8 mouse cellular contexts compared by ENCODE assay signal in the genomic region with DNA sequence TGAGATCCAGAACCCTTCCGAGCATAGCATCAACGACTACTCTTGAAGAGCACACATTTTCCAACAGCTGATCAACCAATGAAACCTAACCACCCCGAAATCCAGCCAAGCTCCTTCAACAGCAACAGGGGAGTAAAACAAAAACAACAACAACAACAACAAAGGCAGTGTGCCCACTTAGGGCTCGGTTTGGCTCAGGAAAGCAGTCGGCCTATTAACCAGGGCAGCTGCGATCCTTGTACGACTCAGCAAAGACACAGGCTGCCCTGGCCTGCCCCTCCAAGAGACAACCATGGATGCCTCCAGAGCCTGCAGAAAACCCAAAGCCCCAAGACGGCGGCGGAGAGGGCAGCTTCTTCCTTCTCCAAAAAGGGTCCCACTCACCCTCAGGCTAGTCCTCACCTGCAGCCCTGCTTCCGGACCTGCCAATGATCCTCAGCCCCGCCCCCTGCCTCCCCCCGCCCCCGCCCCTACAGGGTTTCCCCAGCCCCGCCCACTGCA. TPM values are rescaled to one million over a fixed set of nuclear protein-coding genes. Genes with fewer than 3 reads are reported as not detected.
A peak's percentile ranks its signal among the peaks of the same experiment; 100 is the strongest.
DNase-seq lines count a peak whose midpoint lies in the region; ATAC-seq and TF ChIP-seq lines count a peak whose summit lies in the region.

No protein-coding gene starts in this region.

- H3K4me3 ChIP-seq in kidney, adult 2 months (ENCODE audit: insufficient read depth, low read depth, low read length): peak overlapping the region; percentile 99
- H3K4me3 ChIP-seq in MEL (ENCODE audit: control insufficient read depth in 1 of 2, insufficient read depth in 1 of 2, low read depth in 2 of 2, low read length in 2 of 2): peak overlapping the region; percentile 60 to 61
- H3K4me3 ChIP-seq in liver, embryonic 16.5 days (ENCODE audit: low read depth, low read length): peak overlapping the region; percentile 72

- H3K36me3 ChIP-seq in kidney, adult 2 months (ENCODE audit: control insufficient read depth, insufficient read depth, low read length): no peaks in the 10 kb centered on the region
- no peaks in the 10 kb centered on the region; a peak in 1 of 4 replicates for H3K36me3 ChIP-seq in MEL (ENCODE audit: control insufficient read depth in 1 of 2, insufficient read depth in 2 of 2, low read length in 2 of 2)
- H3K36me3 ChIP-seq in liver, embryonic 16.5 days (ENCODE audit: control insufficient read depth, insufficient read depth): no peaks in the 10 kb centered on the region

- no peaks in the 10 kb centered on the region for H3K79me2 ChIP-seq in MEL (ENCODE audit: control insufficient read depth, insufficient read depth, low read length, poor library complexity)

- peak overlapping the region; percentile 50 for H3K9ac ChIP-seq in MEL (ENCODE audit: control insufficient read depth, low read depth, low read length, poor library complexity, severe bottlenecking)
- peak overlapping the region; percentile 12; the same call in 1 of the 2 replicates for H3K9ac ChIP-seq in liver, embryonic 16.5 days (ENCODE audit: low read depth, low read length)

- H3K4me2 ChIP-seq in liver, embryonic 16.5 days (ENCODE audit: low read depth, low read length): peak overlapping the region; percentile 86

- no peak for TF ChIP-seq CTCF in kidney, adult 2 months (conservative IDR thresholded peaks at IDR 0.05; ENCODE audit: insufficient read depth, insufficient read length, low read depth, low read length)
- no peak for TF ChIP-seq CTCF in MEL (IDR thresholded peaks at IDR 0.05 in 2 of 3, conservative IDR thresholded peaks at IDR 0.05 in 1 of 3; ENCODE audit: control insufficient read depth in 1 of 3, insufficient read depth in 1 of 3, low read depth in 2 of 3, low read length in 3 of 3, poor library complexity in 1 of 3, severe bottlenecking in 1 of 3)

- TF ChIP-seq EP300 in MEL (IDR thresholded peaks at IDR 0.05; ENCODE audit: low read depth in 1 of 2, low read length in 2 of 2): no peak

- DNase-seq in kidney, adult 2 months: no peak
- no peak for DNase-seq in kidney, adult 8-10 months
- DNase-seq in MEL (ENCODE audit: low read depth, low spot score): peak; percentile 43
- DNase-seq in adrenal gland, postnatal 4 days (ENCODE audit: low spot score in 2 of 2): no peak
- DNase-seq in gastrocnemius, adult 8-10 months (ENCODE audit: low spot score in 2 of 2): no peak
- no peak for DNase-seq in thymus, postnatal 25 days

- ATAC-seq in granulocyte monocyte progenitor cell, adult 5-6 weeks (replicated peaks; ENCODE audit: poor library complexity, severe bottlenecking): 0 out of 2 replicates have a peak, but pooled peaks have one; percentile 0
- ATAC-seq in liver, embryonic 16.5 days (ENCODE audit: low read depth): no peak; the same call in 1 of the 2 replicates

- no peaks in the 10 kb centered on the region for H3K9me3 ChIP-seq in MEL (replicated peaks; ENCODE audit: insufficient read depth, low read length)
- no peaks in the 10 kb centered on the region for H3K9me3 ChIP-seq in liver, embryonic 16.5 days (replicated peaks; ENCODE audit: control insufficient read depth, low read length)

- 13% methylated on average over 15 of the region's 15 CpGs for WGBS in kidney, adult 2 months
- 11% methylated on average over 15 of the region's 15 CpGs for WGBS in liver, embryonic 16.5 days (ENCODE audit: insufficient replicate concordance)

- no peaks in the 10 kb centered on the region for H3K27me3 ChIP-seq in kidney, adult 2 months (replicated peaks; ENCODE audit: control insufficient read depth, insufficient read depth, low read length)
- no peaks in the 10 kb centered on the region; a peak in 1 of 4 replicates for H3K27me3 ChIP-seq in MEL (ENCODE audit: control insufficient read depth in 1 of 2, insufficient read depth in 2 of 2, low read length in 2 of 2)
- H3K27me3 ChIP-seq in liver, embryonic 16.5 days (ENCODE audit: control insufficient read depth, insufficient read depth, low read depth, low read length): no peaks in the 10 kb centered on the region

- no peak for TF ChIP-seq POLR2A in kidney, adult 2 months (IDR thresholded peaks at IDR 0.05; ENCODE audit: low read depth, low read length)
- TF ChIP-seq POLR2A in MEL (IDR thresholded peaks at IDR 0.05; ENCODE audit: control insufficient read depth in 1 of 2, insufficient read depth in 1 of 2, low read depth in 1 of 2, low read length in 2 of 2, poor library complexity in 1 of 2): no peak

- peak overlapping the region; percentile 31; the same call in 1 of the 2 replicates for H3K27ac ChIP-seq in kidney, adult 2 months (ENCODE audit: insufficient read depth, low read depth, low read length)
- no peak overlapping the region for H3K27ac ChIP-seq in MEL (ENCODE audit: control insufficient read depth, low read depth, low read length)
- no peak overlapping the region for H3K27ac ChIP-seq in liver, embryonic 16.5 days (ENCODE audit: low read length)

- peaks cover 16% of the 10 kb centered on the region for H3K4me1 ChIP-seq in kidney, adult 2 months (ENCODE audit: control insufficient read depth, insufficient read depth, low read length)
- peaks cover 0 to 3% of the 10 kb centered on the region in 2 experiments; a peak in 1 of 4 replicates for H3K4me1 ChIP-seq in MEL (ENCODE audit: control insufficient read depth in 1 of 2, insufficient read depth in 2 of 2, low read length in 2 of 2)
- H3K4me1 ChIP-seq in liver, embryonic 16.5 days (ENCODE audit: control insufficient read depth, low read depth, low read length): peaks cover 4% of the 10 kb centered on the region

- no peak for TF ChIP-seq RAD21 in MEL (IDR thresholded peaks at IDR 0.05; ENCODE audit: low read depth, low read length)

TF ChIP-seq in MEL, 35 proteins besides CTCF, POLR2A, EP300 and RAD21:
- TF ChIP-seq TCF12 (IDR thresholded peaks at IDR 0.05; ENCODE audit: low read depth, low read length) (no peak), GATA1 (IDR thresholded peaks at IDR 0.05; ENCODE audit: low read depth, low read length) (no peak), MAZ (IDR thresholded peaks at IDR 0.05; ENCODE audit: low read depth, low read length) (no peak), KAT2A (conservative IDR thresholded peaks at IDR 0.05; ENCODE audit: low read depth, low read length) (no peak), E2F4 (IDR thresholded peaks at IDR 0.05; ENCODE audit: borderline replicate concordance, low read depth, low read length) (no peak)

RNA-seq across cellular contexts. Expression of gene Ralgps1, which starts 1.0 kb away (rescaled TPM):
- polyA plus RNA-seq in kidney, adult 2 months (2012; rRNA removed): 4.9 and 5.6 TPM in 2 replicates
- total RNA-seq in MEL (2012; rRNA removed): 0.89 and 1.1 TPM in 2 replicates
- polyA plus RNA-seq in MEL (2012; ENCODE audit: insufficient read depth in 1 of 2, insufficient read length in 2 of 2, low read depth in 1 of 2, low replicate concordance in 2 of 2, missing spikeins in 1 of 2): 1 to 10 TPM in 1 of 2 experiments, not detected in 1; 2.6 TPM
- 3.5 and 3.7 TPM in 2 replicates for total RNA-seq in granulocyte monocyte progenitor cell, adult 5-6 weeks (2014; fragmentation: Nextera tagmentation)
- 0.15 and 0.60 TPM in 2 replicates for total RNA-seq in granulocyte monocyte progenitor cell, adult 5-6 weeks (2017)
- polyA plus RNA-seq in liver, embryonic 16.5 days (2015; fragmentation: Nextera tagmentation; extraction: Ambion mirVana): 0.95 and 1.1 TPM in 2 replicates
- total RNA-seq in adrenal gland, postnatal 4 days (2021): 10 to 100 TPM in 1 of 2 experiments, 1 to 10 TPM in 1; 7.6 to 10.1 TPM
- 1 to 10 TPM; 1.8 to 3.2 (median 2.2) TPM for total RNA-seq in gastrocnemius, adult 8-10 months (2022)
